Mouse (Mus musculus) right cerebral cortex, adult 18-20 months (tissue): ENCODE measurements around the gene Lhfp.
"Not testable (repeated sequence)": the region's sequence is repeated elsewhere in the genome, so short reads cannot be mapped to it uniquely, and the experiment has no call there.

ENCODE experiments used
- DNase-seq: peaks from one replicate; pipeline ENCODE4 v3.0.0; 2022; ENCODE audit warnings: mixed read lengths

Lhfp gene

DNA sequence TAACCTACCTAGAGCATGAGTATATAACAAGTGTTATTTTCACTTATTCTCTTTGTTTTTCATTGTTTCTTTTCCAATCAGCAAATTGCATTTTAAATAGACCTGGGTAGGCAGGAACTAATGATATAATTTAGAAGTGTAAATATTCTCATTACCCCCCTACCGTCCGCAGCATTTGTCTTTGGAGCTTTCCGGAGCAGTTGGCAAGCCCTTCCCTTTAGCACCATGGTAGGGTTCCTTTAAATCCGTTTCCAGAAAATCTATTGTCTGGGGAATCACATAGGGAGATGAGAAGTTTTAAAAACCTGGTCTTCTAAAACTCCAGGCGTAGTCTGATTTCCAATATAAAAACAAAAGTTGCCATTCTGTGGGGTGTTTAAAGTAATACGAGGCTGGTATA is 59.5 kb downstream of the Lhfp start:
- DNase-seq = no peak

DNA sequence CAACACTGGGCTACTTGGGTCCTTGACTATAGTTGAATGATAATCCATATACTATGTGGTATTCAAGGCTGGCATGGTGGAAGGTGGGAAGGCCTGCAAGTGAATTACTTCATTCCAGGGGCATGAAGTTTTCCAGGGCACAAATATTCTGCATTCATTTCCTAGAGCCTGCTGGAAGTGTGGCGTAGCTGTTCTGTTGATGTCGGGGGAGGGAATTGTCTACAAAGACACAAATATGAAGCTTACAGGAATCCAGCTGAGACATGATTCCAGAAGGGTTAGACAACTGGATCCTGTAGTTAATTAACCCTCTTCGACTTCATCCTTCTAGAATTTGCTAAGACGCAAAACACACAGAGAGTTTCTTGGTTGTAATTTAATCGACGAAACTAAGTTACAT is 60.4 kb downstream of the Lhfp start:
- no peak for DNase-seq

DNA sequence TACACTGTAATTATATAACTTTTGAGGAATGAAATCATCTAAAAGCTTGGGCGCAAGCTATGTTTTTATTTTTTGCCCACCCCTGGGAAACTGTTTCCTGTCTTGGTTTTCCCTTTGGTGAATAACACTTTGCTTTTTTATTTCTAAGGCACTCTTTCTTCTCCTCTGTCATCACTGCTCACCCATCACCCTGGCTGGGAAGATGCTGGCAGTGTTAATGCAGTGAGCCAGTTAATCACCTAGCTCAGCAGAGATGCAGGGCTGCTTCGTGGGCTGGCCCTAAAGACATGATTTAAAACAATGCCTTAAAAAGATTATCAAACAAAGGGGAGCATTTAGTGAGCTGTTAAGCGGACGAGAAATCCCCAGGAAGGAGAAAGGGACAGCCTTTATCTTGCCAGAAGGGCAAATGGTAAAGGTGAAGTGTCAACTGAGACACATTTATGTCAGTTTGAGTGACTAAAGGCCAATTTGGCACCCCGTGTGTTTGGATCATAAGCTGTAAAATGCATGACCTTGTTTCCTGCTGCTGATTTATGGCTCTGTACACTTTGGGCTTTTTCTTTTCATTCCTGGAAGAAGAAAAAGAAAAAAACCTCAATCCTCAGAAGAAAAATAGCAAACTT is 60.9 kb downstream of the Lhfp start:
- no peak for DNase-seq

GRCm38 (mm10) chr3:53102757-53103153 is 61.4 kb downstream of the Lhfp start:
- no peak for DNase-seq

GRCm38 (mm10) chr3:53108594-53109373 is 67.5 kb downstream of the Lhfp start:
- DNase-seq = no peak

DNA sequence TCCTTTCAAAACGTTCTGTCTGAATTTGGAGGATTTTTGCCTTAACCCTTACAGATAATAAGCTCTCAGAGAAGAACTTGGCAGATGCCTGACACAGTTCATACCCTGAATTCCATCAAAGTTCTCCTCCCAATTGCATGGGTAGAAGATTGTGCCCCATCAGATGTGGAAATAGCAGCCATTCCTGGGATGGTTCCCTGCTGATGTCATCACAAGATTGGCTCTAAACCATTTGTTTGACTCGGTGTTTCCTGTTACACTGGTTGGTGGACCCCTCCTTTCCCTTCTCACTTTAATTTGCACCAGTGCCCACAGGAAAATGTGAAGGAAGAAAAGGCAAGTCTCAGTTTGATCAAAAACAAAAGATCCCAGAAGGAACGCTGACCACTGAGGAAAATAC is 68.6 kb downstream of the Lhfp start:
- no peak for DNase-seq

DNA sequence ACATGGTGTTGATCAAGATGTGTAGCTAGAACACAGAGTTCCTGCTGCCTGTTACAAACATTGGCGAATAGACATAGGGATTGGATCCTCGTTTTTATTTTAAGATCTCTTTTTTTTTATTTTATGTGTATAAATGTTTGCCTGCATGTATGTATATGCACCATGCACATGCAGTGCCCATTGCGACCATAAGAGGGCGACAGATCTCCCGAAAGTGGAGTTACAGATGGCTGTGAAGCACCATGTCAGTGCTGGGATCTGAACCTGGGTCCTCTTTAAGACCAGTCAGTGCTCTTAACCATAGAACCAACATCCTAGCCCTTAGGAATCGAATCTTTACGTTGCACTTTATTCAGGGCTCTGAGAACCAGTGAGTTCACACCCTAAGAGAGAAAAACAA is 70.7 kb downstream of the Lhfp start:
- no peak for DNase-seq

DNA sequence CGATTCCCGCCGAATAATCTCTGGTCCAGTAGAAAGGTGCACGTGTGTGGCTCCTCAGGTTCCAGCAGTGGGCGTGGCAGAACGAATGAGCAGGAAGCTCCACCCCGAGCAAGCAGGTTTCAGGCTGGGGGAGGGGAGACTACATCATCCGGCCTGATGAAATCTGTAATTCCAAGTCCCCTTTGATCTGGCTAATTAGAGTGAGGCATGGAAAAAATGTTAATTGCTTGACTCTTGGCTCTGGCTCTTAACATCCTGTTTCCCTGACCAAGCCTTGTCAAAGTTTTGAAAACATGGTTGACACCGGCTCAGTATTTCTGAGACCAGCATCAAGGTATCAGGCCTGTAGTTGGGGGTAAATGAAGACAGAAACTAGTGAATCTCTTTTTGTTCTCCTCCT is 77.4 kb downstream of the Lhfp start:
- DNase-seq = not testable (repeated sequence)

DNA sequence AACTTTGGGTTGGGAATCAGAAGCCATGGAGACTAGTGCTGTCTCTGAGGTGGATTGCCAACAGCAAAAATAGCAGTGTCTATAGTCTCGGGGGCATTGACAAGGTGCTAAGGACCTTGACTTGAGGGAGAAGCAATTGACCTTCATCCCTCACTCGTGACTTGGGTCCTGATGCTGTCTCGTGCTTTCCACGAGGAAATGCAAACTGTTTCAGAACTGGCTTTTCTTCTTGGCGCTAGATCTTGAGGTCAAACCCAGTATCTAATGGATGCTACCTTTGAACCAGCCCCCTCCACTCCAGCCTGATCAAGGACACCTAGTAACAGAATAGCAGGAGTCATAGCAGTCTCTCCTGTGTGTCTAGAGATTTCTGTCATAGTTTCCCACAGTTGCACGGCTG is 78.7 kb downstream of the Lhfp start:
- DNase-seq = no peak

GRCm38 (mm10) chr3:53125495-53125894 is 84.2 kb downstream of the Lhfp start:
- DNase-seq = no peak

DNA sequence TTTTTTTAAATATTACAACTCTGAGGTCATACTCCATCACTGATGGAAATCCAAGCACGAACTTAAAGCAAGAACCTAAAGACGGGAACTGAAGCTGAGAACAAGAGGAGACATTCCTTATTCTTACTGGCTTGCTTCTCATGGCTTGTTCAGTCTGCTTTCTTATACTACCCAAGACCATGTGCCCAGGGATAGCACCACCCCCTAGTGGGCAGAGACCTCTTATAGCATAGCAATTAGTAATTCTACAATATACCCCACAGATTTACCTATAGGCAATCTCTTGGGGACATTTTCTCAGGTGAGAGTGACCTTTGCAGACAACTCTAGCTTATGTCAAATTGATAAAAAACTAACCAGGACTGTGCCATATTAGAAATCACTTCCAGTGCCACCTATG is 97.5 kb downstream of the Lhfp start:
- no peak for DNase-seq

GRCm38 (mm10) chr3:53139205-53139604 is 97.9 kb downstream of the Lhfp start:
- no peak for DNase-seq

DNA sequence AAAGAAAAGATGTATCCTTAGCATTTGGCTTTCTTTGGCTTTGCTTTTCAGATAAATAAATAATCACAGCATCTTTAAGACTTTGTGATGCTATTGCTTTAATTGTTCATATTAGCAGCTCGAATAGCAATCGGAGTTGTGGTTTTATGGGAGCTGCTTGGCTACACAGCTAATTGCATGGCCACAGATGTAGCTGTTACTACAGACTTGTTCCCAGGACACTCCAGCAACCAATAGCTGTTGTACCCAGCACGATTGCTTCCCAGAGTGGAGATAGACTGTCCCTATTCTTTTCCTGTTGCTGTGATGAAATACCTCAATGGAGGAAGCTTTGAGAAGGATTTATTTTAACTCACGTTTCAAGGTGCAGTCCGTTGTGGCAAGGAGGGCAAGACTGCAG is 98.3 kb downstream of the Lhfp start:
- no peak for DNase-seq

GRCm38 (mm10) chr3:53142528-53142927 is 101.2 kb downstream of the Lhfp start:
- no peak for DNase-seq

GRCm38 (mm10) chr3:53145526-53145925 is 104.2 kb downstream of the Lhfp start:
- DNase-seq = no peak

- no peak for DNase-seq
Measured at GRCm38 (mm10) chr3:53145946-53146345, 104.6 kb downstream of the Lhfp start.

GRCm38 (mm10) chr3:53147001-53147400 is 105.7 kb downstream of the Lhfp start:
- no peak for DNase-seq

DNA sequence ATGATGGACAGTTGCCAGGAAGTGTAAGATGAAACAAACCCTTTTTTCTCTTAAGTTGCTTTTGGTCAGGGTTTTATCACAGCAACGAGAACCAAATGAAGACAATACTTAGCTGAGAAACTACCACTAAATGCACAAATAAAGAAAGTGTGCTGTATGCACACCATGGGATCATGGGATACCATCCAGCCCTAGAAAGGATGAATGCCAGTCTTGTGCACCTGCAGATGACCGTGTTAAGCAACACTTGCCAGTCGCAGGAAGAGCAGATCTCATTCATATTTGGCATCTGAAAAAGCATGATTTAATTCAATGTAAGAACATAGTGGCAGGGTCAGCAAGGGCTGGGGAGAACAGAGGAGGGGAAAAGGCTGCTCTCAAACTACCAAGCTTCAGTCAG is 107.4 kb downstream of the Lhfp start:
- no peak for DNase-seq

GRCm38 (mm10) chr3:53149625-53150320 is 108.4 kb downstream of the Lhfp start:
- DNase-seq = peak; percentile 12

- DNase-seq = no peak
Measured at GRCm38 (mm10) chr3:53151081-53151480, 109.8 kb downstream of the Lhfp start.

- DNase-seq = no peak
Measured at GRCm38 (mm10) chr3:53151607-53152006, 110.3 kb downstream of the Lhfp start.

GRCm38 (mm10) chr3:53161963-53162362 is 120.6 kb downstream of the Lhfp start:
- peak; percentile 81 for DNase-seq

DNA sequence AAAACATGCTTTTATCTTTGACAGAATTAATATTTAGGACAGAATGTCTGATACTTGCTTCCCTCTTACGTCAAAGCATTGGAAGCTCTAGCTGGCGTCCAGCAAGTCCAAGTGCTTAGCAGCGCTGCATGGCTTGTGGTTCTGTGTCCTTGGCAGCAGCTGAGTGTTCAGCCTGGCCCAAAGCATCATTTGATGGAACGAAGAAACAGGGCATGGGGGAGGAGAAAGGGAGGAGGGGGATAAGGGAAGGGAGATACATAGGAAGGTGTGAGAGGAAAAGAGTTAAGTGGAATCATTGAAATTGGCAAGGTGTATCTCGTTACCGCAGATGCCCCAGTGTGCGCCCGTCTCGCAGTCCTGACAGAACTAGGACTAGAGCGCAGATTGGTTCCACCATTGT is 124.0 kb downstream of the Lhfp start:
- peak; percentile 19 for DNase-seq

- no peak for DNase-seq
Measured at GRCm38 (mm10) chr3:53166001-53166400, 124.7 kb downstream of the Lhfp start.
